Mouse (Mus musculus) C2C12 (cell line): ENCODE results near the gene Ugcg.

Source experiments
- CTCF ChIP-seq: IDR thresholded peaks from one replicate; pipeline ENCODE4 v1.5.1; 2011; ENCODE audit not compliant: control insufficient read depth, insufficient read depth, insufficient read length
- FOSL1 ChIP-seq: IDR thresholded peaks from one replicate; pipeline ENCODE4 v1.8.0; 2011; ENCODE audit warnings: mild to moderate bottlenecking, low read length; ENCODE audit not compliant: poor library complexity, insufficient read depth, severe bottlenecking
- MAX ChIP-seq: IDR thresholded peaks from one replicate; pipeline ENCODE4 v1.6.1; 2011; ENCODE audit warnings: mild to moderate bottlenecking, control low read depth
- MYOD1 ChIP-seq: IDR thresholded peaks from one replicate; pipeline ENCODE4 v1.6.1; 2011; ENCODE audit warnings: low read depth; ENCODE audit not compliant: control insufficient read depth, insufficient read length
- MYOG ChIP-seq: IDR thresholded peaks from one replicate; pipeline ENCODE4 v1.6.1; 2011; ENCODE audit not compliant: control insufficient read depth, insufficient read length; ENCODE audit errors: extremely low read depth
- USF1 ChIP-seq: IDR thresholded peaks from one replicate; pipeline ENCODE4 v1.6.1; 2011; ENCODE audit warnings: low read depth, mild to moderate bottlenecking, control low read depth, moderate library complexity

GRCm38 (mm10) chr4:59157654-59158053 is 31.4 kb upstream of the Ugcg start:
- TF ChIP-seq CTCF, result no peak
- no peak for TF ChIP-seq USF1
- TF ChIP-seq MAX, result no peak
- no peak for TF ChIP-seq MYOD1
- no peak for TF ChIP-seq MYOG
- no peak for TF ChIP-seq FOSL1
